Mouse (Mus musculus) CH12F3 (cell line): ENCODE measurements around the gene Pif1.

Experiments used
- in situ Hi-C: fragments of 300-500 bp; cut with MboI; formaldehyde crosslinking; loops from 2 replicates; pipeline ENCODE4 v1.14.3; 2020; ENCODE audit warnings: low sequenced_read_pairs

Gene Pif1

DNA sequence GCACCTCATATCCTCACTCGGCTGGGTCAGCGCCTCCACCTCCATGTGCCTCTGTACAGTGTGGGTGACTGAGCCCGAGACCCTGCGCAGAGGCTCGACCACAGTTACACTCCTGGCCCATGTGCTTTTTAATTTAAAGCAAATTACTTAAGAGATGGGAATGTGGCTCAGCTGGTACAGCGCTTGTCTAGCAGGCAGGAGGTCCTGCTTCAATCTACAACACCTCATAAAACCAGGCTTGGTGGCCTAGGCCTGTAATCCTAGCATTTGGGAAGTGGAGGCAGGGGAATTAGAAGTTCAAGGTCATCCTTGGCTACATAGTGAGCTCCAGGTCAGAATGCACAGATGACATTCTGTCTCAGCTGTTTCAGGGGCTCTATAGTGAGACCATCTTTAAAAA, 28.2 kb upstream of the Pif1 start:
- in situ Hi-C loops = no loop called here

GRCm38 (mm10) chr9:65561016-65561415, 25.9 kb upstream of the Pif1 start:
- in situ Hi-C loops = no loop called here

DNA sequence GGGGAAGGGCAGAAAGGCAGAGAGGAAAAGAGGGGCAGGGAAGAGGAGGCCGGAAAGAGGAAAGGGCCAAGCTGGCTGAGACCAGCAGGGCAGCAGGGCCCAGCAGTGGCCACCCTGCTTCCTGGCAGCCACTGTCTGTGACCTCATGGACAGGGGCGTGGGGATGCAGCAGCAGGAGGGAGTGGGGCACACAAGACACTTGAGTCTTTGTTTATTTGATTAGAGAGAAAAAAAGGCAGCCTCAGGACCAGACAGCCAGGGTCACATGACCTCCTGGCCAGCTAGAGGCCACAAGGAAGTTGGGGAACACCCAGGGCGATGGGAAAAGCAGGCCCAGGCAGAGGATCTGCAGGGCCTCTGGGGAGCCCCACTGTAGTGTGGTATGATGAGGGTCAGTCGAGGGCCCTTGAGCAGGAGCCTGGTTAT, 24.9 kb upstream of the Pif1 start:
- in situ Hi-C loops = no loop called here

DNA sequence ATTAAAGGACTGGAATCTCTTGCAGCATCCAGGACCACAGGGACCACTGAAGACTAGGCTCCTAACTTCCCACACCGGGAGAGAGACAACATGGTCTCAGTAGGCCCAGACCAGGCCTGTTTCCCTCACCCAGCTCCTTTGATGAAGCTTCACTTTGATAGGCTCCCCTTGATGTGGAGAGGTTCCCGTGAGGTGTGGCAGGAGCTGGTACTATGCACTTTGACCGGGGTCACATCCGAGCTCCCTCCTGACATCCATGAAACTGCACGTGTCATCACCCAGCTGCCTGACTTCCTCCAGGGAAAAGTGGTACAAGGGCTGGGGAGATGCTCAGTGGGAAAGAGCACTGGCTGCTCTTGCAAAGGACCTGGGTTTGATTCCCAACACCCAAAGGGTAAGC, 23.9 kb upstream of the Pif1 start:
- in situ Hi-C loops = no loop called here

GRCm38 (mm10) chr9:65564698-65565097, 22.3 kb upstream of the Pif1 start:
- in situ Hi-C loops = no loop called here

DNA sequence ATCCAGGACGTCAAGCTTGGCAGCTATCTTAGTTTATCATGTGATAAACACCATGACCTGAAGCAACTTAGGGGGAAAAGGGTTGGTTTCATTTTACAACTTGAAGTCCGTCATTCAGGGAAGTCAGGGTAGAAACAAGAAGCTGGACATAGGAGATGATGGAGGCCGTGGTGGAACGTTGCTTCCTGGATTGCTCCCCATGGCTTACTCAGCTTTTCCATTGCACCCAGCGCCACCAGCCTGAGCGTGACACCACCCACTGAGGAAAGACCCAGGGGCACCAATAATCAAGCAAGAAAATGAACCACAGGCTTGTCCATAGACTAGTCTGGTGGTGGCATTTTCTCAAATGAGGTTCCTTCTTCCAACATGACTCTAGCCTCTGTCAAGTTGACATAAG, 18.2 kb upstream of the Pif1 start:
- in situ Hi-C loops = no loop called here

- in situ Hi-C loops = no loop called here
These were observed 17.4 kb upstream of the Pif1 start for GRCm38 (mm10) chr9:65569491-65569971.

- in situ Hi-C loops = no loop called here
These were observed 14.1 kb upstream of the Pif1 start for GRCm38 (mm10) chr9:65572837-65573236.

- in situ Hi-C loops = loop anchor here (5.0 to 25.0 kb wide), 2 partner anchors 52 to 137 kb away; partner anchors contain the start of genes Ankdd1a and Mtfmt
These were observed 12.2 kb upstream of the Pif1 start for GRCm38 (mm10) chr9:65574513-65575392.

- in situ Hi-C loops = loop anchor here (5.0 to 25.0 kb wide), 2 partner anchors 53 to 138 kb away; partner anchors contain the start of genes Ankdd1a and Mtfmt
These were observed 11.4 kb upstream of the Pif1 start for GRCm38 (mm10) chr9:65575393-65576196.

DNA sequence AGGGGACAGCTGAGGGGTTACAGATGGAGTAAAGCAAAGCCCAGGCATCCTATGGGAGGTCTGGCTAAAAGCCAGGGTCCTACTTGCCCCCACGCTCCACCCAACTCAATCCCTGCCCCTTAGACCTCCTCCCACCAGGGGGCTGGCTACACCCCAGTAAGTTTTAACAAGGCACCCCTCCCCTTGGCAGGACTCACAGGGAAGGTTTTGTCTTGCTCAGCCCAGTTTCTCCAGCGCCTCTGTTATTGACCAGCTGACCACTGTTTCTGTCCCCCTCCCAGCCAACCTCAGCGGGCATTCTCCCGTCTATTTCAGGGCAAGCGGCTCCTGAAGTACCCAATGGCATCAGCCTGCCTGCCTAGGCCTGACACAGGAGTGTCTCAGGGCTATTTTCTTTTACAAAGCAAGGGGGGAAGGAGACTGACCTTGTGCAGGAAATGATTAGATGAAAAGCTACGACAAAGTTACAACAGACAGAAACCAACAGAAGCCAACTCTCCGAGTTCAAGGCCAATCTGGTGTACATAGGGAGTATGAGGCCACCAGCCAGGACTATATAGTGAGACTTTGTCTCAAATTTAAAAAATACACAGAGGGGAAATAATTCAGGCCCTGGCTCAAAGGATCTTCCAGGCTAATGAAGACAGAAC, 10.0 kb upstream of the Pif1 start:
- in situ Hi-C loops = loop anchor here (5.0 to 25.0 kb wide), 2 partner anchors 55 to 140 kb away; partner anchors contain the start of genes Ankdd1a and Mtfmt

- in situ Hi-C loops = loop anchor here (5.0 to 25.0 kb wide), 2 partner anchors 55 to 140 kb away; partner anchors contain the start of genes Ankdd1a and Mtfmt
These were observed 9.3 kb upstream of the Pif1 start for GRCm38 (mm10) chr9:65577511-65578196.

DNA sequence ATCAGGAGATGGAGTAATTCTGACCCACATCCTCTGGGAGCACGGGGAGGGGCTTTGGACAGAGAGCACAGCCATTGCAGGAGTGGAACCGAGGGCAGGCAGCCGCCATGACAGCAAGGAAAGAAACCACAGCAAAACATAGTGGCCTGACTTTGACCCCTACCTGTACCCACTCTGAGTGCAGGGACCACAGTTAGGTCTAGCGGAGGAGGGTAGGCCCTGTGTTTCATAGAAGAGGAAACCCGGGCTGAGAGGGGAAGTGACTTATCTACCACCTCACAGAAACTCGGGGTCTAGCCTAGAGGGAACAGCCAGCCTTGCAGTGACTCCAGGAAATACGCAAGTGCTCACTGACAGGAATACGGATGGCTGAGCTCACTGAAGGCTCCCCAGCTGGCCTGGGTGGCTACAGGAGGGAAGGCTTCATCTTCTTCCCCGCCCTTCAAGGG, 8.1 kb upstream of the Pif1 start:
- in situ Hi-C loops = loop anchor here (5.0 to 25.0 kb wide), 2 partner anchors 57 to 142 kb away; partner anchors contain the start of genes Ankdd1a and Mtfmt

- in situ Hi-C loops = loop anchor here (5.0 to 25.0 kb wide), 2 partner anchors 58 to 143 kb away; partner anchors contain the start of genes Ankdd1a and Mtfmt
These were observed 7.1 kb upstream of the Pif1 start, which contains the start of gene Plekho2 for GRCm38 (mm10) chr9:65579781-65580371. TSS of gene Plekho2 (minus strand) at chr9:65580040.

- in situ Hi-C loops = loop anchor here (25.0 kb wide), 1 partner anchor 143 kb away; the partner anchor contains the start of gene Mtfmt
These were observed 6.3 kb upstream of the Pif1 start for GRCm38 (mm10) chr9:65580401-65581256.

DNA sequence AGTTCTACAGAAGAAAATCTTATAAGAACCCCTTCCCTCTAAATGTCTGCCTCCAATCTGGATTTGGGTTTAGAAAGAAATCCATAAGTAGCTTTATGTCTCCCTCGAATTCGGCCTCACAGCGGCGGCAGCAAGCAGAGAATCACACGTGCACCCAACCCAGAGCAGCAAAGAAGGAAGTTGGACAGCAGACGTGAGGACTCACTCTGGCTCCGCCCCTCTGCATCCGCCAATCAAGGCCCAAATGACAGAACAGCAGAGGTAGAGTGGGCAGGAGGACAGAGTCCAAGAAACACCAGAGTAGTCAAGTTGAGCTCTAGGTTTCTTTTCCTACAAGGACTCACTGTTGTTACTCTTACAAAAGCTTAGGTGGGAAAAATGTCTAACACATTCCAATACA, 3.9 kb upstream of the Pif1 start:
- in situ Hi-C loops = loop anchor here (25.0 kb wide), 1 partner anchor 146 kb away; the partner anchor contains the start of gene Mtfmt

- in situ Hi-C loops = loop anchor here (25.0 kb wide), 1 partner anchor 150 kb away; the partner anchor contains the start of gene Mtfmt
These were observed 261 bp downstream of the Pif1 start for GRCm38 (mm10) chr9:65587270-65587572.
